Mouse (Mus musculus) heart, postnatal 14 days (tissue): ENCODE results near the gene Slitrk2. TPM values are rescaled to one million over a fixed set of nuclear protein-coding genes. Genes with fewer than 3 reads are reported as not detected.

Experiments
- DNase-seq, 2 experiments: peaks; one replicate each; pipeline ENCODE4 v3.0.0; 2021 to 2022
- intact Hi-C: fragments of 180-260 bp; cut with DNase I; formaldehyde crosslinking; loops from one replicate; pipeline ENCODE4 v1.15.1; 2025
- long read RNA-seq, 2 experiments: library from polyadenylated mRNA; stranded (forward); transcript quantifications; one replicate each; pipeline ENCODE4 v2.0.0; 2021
- total RNA-seq, 2 experiments: library from RNA; stranded (reverse); gene quantifications; 2 replicates each; pipeline ENCODE4 v1.2.3; 2021

Gene Slitrk2
- total RNA-seq, result under 1 TPM; 0.39 to 0.50 TPM
- long read RNA-seq, experiment 1, result 0 reads
- long read RNA-seq, experiment 2, result 0 reads

DNA sequence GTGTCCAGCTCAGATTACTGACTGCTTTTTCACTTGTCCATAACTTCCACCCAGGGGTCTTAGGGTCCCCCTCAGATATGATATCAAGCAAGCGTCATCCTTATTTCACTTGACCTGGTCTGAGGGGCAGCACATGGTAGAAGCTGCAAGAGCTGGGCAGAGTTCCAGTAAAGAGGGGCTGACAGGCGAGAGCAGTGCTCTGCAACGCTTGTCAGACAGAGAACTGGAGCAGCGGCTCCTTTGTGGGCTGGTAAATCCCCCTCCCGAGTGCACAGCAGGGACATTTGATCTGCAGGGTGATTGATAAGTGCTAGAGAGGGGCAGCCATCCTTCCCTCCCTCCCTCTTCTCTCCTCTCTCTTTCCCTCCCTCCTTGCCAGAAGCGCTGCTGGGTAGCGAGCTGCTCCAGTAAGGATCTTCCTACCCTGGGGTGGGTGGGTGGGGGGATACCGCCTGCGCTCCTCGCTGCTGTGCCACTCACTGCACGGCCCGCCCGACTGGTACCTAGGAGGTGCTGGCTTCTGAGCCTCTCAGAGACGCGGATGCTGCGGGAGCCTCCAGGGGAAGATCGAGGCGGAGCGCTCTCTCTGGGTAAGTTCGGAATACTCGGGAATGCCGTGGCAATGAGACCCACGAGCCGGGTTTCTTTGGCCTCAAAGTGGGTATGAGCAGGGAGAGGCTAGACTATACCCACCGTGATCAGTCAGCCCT, at the start of gene Slitrk2:
Gene Slitrk2, plus strand, starts transcription at position 408 of the 710 bp plus-strand sequence.
- intact Hi-C loops, result no loop called here
- DNase-seq, result no peak

DNA sequence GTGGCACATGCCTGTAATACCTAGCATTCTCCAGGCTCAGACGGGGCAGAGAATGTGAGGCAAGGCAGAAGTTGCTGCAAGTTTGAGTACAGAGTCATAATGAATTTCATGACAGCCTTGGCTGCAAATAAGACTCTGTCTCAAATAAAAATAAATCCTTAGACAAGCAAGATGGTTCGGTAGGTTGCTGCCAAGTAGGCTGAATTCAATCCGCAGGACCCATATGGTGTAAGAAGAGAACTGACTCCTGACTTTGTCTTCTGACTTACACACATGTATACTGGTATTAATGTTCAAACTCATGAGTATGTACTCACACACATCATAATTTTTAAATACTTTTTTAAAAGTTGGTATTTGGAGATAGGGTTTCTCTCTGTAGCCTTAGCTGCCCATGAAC, 43.6 kb upstream of the Slitrk2 start:
- intact Hi-C loops, result no loop called here
- no peak for DNase-seq

DNA sequence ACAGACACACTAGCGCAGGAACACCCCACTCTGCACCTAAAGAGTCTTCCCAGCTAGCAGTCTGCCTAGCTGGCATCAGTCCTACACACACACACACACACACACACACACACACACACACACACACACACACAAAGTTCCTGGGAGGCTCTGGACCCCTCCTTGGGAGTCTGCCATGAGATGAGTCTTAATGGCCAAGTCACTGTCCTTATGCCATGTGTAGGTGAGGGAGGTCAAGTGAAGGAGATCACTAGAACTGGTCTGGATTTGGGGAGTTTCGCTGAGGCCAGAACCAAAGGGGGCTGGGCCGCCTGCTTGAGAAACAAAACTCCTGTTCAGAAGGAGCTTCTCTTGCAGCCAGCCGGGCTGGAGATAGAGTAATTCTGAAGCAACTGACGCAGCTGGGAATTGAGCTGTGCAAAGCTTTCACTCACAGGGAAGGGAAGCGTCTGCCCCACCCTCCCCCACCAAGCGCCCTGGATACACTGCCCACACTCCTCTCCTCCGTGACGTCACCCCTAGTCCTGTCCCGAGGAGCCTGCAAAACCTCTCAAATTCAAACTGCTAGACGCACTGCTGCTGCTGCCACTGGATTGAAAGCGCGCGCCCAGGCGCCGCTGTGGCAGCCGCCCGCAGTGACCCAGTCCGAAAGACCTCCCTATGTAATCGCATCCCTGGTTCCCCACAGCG, 3.5 kb downstream of the Slitrk2 start:
- intact Hi-C loops, result no loop called here
- peak; percentile 16 to 26 for DNase-seq

DNA sequence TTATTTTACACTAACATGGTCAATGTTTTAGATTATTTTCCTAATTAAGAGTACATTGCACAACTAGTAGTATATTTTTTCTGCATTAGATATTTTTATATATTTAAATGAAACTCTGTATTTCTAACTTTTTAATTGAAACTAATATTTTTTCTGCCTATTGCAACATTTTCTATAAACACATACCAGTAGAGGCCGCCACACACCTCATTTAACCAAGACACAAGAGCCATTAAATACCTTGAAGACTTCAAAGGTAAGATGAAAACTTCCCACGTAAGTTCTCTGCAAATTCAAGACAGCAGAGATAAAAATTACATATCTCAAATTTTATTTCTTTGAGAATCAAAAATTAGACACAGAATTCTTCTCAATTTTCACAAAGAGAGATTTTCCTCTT, 8.2 kb downstream of the Slitrk2 start:
- intact Hi-C loops, result loop anchor here (5.0 kb wide), 1 partner anchor 1655 kb away; no protein-coding TSS in a partner anchor
- no peak for DNase-seq

DNA sequence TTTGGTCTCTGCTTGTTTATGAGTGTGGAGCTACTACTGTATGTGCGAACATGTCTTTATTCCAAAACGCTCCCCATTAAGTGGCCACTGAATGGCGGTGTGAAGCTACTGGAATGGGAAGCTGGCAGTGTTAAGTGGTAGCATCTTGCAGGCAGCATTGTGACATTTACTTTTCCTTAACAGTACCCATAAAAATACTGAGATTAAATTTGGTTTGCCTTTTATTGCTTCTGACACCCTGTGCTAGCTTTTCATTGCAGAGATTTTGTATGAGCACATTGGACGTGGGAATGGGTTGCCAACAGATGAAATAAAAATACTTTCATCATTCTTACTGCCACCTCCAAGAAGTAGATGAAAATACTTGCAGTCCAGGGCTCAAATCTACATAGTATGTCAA, 27.8 kb downstream of the Slitrk2 start:
- intact Hi-C loops, result no loop called here
- no peak for DNase-seq

DNA sequence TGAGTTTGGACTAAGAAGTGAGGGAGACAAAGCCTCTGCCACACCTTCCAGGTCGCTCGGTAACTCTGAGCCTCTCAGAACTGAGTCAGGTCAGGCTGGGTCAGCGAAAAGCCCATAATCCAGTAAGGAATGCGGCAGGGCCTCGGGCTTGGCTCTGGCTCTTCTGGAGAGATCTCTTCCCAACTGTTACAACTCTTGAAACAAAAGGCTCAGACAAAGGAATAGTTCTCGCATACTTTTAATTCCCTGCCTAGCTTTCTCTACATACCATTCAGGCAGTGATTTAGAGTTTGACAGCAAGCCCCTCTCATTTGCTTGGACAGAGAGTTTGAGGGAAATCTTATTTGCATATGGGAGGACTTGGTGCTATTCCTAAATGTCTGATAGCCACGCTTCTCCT, 29.5 kb downstream of the Slitrk2 start:
- intact Hi-C loops, result no loop called here
- no peak for DNase-seq
